Mouse (Mus musculus) forelimb bud, embryonic 11.5 days (tissue): ENCODE results near the gene Sardh.
A peak's percentile ranks its signal among the peaks of the same experiment; 100 is the strongest.

ENCODE experiments used
- DNase-seq: peaks from one replicate; pipeline ENCODE4 v3.0.0-alpha.2; 2012; ENCODE audit warnings: low read depth, low spot score

Sardh gene

DNA sequence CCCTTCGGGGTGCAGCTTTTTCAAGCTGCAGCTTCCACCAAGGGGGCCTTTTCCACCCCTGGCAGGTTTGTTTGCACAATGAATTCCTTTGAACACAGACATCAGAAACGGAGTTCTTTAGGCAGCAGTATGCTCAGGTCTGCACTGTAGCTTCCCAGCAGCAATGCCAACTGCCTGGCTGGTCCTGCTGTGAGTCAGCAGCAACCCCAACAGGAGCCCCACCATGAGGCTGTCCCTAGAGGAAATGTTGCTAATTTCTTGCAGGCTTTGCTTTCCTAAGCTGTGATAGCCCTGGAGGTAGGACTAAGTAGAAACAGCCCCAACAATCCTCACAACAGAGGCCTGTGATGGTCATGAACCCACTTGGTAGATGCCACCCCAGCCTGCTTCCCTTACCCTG, 81.1 kb downstream of the Sardh start:
- no peak for DNase-seq

- DNase-seq, result no peak
These were observed 82.1 kb downstream of the Sardh start for GRCm38 (mm10) chr2:27166074-27166473.

GRCm38 (mm10) chr2:27164796-27165590, 83.1 kb downstream of the Sardh start, which contains the start of gene Dbh:
Gene Dbh, plus strand, starts transcription at chr2:27165233.
- no peak for DNase-seq

GRCm38 (mm10) chr2:27163851-27164250, 84.3 kb downstream of the Sardh start:
- DNase-seq, result no peak

GRCm38 (mm10) chr2:27162656-27163055, 85.5 kb downstream of the Sardh start:
- no peak for DNase-seq

DNA sequence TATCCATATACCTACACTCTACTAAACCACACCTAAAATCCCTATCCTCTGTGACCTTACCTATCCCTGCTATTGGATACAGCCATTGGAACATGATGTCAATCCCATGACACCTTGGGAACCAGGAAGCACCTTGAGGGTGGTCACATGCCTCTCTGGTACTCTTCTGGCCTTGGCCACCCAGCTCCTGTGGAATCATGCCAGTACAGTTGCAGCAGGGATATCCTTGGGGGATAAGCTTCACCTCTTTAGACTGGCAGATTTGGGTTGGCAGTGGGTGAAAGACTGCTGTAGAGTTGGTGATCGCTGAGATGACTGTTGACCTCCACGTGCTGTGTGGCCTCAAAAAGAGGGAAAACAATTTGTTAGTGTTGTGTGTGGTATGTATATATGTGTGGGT, 86.6 kb downstream of the Sardh start:
- DNase-seq, result no peak

DNA sequence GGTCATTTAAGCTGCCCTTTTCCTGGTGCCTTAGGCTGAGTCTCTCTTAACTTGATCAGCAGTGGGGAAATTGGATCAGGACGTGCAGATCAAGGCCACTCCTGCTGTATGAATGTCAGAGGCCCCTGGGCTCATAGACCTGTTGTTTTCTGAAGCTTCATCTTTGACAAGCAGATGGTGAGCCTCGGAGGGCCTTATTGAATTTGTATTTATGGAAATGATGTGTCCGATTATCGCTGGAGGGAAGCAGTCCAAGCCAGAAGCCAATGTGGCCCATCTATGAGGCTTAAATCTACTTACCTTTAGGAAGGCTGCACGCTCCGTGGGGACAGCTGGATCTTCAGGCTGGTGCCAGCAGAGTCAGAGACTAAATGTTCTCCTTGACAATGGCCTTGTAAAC, 91.5 kb downstream of the Sardh start:
- no peak for DNase-seq

DNA sequence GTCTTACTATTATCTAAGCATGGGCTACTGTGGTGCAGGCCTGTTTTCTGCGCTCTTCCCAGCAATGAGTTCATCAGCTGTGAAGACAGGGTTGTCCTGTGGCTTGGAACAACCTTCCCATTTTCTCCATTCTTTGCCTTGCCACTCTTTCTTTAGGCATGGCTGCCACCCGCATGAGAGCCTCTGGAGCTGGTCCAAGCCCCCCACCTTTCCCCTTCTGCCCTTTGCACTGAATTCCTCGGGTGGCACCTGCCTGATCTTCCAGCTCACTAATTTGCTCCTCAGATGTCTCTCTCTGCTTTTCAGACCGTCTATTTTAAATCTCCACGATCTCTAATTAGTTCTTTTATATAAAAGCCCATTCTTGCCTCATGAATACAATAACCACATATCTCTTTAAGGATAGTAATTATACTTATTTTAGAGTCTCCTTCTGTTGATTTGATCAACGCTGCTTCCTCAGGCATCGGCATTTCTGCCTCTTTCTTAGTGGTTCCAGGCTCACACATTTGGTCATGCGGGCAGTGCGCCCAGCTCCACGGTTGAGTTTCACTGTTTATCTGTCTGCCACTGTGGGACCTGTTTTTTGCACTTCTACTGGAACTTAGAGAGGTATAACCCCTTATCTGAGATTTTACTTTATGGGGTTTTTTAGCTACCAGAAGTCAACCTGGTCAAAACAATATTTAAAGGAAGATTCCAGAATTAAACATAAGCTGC, 93.5 kb downstream of the Sardh start:
- no peak for DNase-seq

DNA sequence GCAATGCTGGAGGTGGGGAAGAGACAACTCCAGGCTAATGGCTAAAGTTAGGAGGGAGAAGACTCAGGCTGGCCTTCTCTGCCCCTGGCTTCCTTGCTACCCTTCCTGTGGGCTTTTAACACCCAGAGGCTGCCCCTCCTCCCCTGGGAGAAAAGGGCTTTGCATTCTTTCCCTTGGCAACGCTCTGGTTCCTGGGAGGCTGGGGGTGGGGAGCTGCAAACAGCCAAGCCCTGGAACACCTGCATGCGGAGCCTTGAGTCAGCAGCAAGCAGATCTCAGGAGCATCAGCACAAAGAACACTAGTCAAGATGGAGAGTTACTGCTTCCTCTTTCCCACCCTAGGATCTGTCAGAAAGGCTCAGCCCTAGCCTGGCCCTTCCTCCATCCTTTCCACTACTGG, 98.7 kb downstream of the Sardh start:
- DNase-seq, result no peak

- DNase-seq, result no peak
These were observed 101.3 kb downstream of the Sardh start for GRCm38 (mm10) chr2:27146840-27147239.

DNA sequence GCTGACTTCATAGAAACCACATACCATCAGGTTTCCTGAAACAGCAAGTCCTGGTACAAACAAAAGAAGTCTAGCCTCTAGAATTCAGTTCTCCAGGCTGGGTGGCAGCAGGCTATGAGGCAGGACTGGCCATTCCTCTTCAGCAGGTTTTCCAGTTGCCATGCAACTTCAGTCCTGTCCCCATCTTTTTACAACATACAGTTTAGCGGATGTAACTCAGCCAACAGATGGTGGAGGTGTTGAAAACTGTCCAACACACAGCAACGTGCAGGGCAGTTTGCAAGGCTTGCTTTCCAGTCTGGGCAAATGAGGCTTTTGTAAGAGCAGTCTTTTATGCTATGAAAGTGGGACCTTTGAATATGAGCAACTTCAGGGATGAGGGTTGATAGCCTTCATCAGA, 103.2 kb downstream of the Sardh start:
- no peak for DNase-seq

GRCm38 (mm10) chr2:27141950-27142693, 106.0 kb downstream of the Sardh start, which contains the start of gene Fam163b:
Gene Fam163b, minus strand, starts transcription at chr2:27142491.
- DNase-seq, result peak; percentile 85
